Mouse (Mus musculus) embryonic fibroblast, embryonic 13.5 days (primary cell): ENCODE measurements around the gene Mgmt.

ENCODE experiments used
- CTCF ChIP-seq: IDR thresholded peaks from 2 replicates; pipeline ENCODE4 v1.5.1; 2011; ENCODE audit warnings: mild to moderate bottlenecking, control low read depth, low read length, moderate library complexity, borderline replicate concordance; ENCODE audit not compliant: insufficient read depth
- POLR2A ChIP-seq: IDR thresholded peaks from 2 replicates; pipeline ENCODE4 v1.6.1; 2011; ENCODE audit warnings: low read depth, mild to moderate bottlenecking, control low read depth, low read length, moderate library complexity

GRCm38 (mm10) chr7:136866535-136866934 lies 27.9 kb upstream of the Mgmt start:
- no peak for TF ChIP-seq POLR2A
- no peak for TF ChIP-seq CTCF
